Mouse (Mus musculus) bone marrow macrophage, adult 2 months (primary cell): ENCODE measurements around the gene Ube4a.

Source experiments
- CTCF ChIP-seq: IDR thresholded peaks from 2 replicates; pipeline ENCODE4 v1.5.1; 2012; ENCODE audit warnings: low read depth, mild to moderate bottlenecking, low read length, moderate library complexity
- POLR2A ChIP-seq: IDR thresholded peaks from 2 replicates; pipeline ENCODE4 v1.6.1; 2012; ENCODE audit warnings: mild to moderate bottlenecking, low read depth, low read length, borderline replicate concordance

GRCm38 (mm10) chr9:44916196-44916595 is 49.2 kb downstream of the Ube4a start:
- no peak for TF ChIP-seq CTCF
- TF ChIP-seq POLR2A = no peak
